Mouse (Mus musculus) brain, embryonic 14.5 days (tissue): ENCODE measurements around the gene Pole. TPM values are rescaled to one million over a fixed set of nuclear protein-coding genes. Genes with fewer than 3 reads are reported as not detected.

ENCODE experiments used
- DNase-seq: peaks from one replicate; pipeline ENCODE4 v3.0.0-alpha.2; 2011; ENCODE audit warnings: low read depth
- CTCF ChIP-seq: fragments of 200-500 bp; IDR thresholded peaks from 2 replicates; pipeline ENCODE4 v1.5.1; 2012; ENCODE audit warnings: inconsistent platforms, mild to moderate bottlenecking, moderate library complexity, borderline replicate concordance; ENCODE audit not compliant: insufficient read depth, insufficient read length; ENCODE audit errors: extremely low read depth
- POLR2A ChIP-seq: fragments of 200-500 bp; IDR thresholded peaks from 2 replicates; pipeline ENCODE4 v1.6.1; 2012; ENCODE audit warnings: mild to moderate bottlenecking, inconsistent platforms, borderline replicate concordance; ENCODE audit not compliant: poor library complexity, insufficient read depth, insufficient read length, severe bottlenecking; ENCODE audit errors: extremely low read depth
- polyA plus RNA-seq: library from polyadenylated mRNA; depleted of rRNA; stranded (reverse); fragments of >200 nt; gene quantifications from 2 replicates; pipeline ENCODE4 v1.2.3, GENCODE M21; 2012

The Pole gene
- polyA plus RNA-seq, 1 experiment, result 15.8 TPM

DNA sequence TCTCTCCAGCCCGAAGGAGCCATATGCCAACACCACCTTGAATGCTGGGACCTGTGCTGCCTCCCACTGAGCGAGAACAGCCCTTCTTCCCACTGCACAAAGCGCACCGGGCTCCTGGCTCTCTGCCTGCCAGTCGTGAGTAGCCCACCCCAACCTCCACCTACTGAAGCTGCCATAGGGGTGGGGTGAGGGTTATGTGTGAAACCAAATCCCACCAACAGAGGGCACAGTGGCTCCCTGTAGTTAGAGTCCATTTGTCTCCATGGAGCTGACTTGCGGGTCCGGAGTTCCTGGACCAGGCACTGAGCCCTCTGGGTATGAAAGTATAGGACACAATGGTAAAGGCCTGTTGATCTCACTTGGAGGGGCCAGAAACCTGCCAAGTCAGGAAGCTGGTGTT lies 68.6 kb downstream of the Pole start:
- peak; percentile 59; the same call in 1 of the 2 replicates for TF ChIP-seq CTCF
- no peak for TF ChIP-seq POLR2A
- DNase-seq, result peak; percentile 48

DNA sequence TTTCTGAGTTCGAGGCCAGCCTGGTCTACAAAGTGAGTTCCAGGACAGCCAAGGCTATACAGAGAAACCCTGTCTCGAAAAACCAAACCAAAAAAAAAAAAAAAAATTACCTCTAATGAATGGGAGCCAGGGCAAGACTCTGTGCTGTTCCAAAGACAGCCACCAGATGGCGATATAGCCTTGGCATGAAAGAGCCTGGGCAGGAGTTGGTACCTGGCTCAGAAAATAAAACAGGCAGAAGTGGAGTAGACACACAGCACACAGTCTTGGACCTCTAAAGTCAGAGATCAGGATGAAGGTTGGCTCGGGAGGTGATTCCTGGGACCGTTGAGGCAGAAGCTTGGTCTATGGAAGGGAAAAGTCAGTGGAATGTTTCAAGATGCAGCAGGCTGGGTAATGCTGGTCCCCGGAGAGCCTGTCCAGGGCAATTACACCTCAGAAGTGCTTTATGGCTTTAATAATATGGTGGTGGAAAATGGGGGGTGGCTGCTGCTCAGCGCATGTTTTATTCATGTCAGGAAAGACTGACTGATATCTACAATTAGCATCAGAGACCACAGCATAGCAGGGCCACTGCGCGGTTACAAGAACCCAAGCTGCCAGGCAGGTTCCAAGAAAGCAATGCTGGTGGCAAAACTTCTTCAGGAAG lies 71.5 kb downstream of the Pole start:
- TF ChIP-seq POLR2A (no peak), CTCF (peak; percentile 87)
- peak; percentile 88 for DNase-seq

GRCm38 (mm10) chr5:110361465-110361864 lies 75.4 kb downstream of the Pole start:
- no peak for DNase-seq
- TF ChIP-seq POLR2A, result no peak
- no peak for TF ChIP-seq CTCF

DNA sequence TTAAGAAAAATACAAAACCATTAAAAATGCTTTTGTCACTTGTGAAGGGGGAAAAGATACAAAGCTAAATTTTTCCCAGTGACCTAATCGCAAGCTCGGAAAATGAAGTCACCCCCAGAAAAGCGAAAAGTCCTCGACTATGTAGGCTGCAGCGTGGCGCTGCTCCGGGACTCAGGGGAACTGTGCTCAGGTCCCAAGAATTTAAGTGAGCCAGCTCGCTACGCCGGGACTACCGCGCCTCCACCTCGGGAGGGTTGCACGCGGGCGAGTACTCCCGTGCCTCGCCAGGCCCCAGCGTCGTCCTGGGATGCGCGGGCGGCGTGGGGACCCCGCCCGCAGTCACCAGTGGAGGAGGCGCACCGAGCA lies 76.7 kb downstream of the Pole start:
- DNase-seq, result no peak
- TF ChIP-seq CTCF (no peak), POLR2A (no peak)

DNA sequence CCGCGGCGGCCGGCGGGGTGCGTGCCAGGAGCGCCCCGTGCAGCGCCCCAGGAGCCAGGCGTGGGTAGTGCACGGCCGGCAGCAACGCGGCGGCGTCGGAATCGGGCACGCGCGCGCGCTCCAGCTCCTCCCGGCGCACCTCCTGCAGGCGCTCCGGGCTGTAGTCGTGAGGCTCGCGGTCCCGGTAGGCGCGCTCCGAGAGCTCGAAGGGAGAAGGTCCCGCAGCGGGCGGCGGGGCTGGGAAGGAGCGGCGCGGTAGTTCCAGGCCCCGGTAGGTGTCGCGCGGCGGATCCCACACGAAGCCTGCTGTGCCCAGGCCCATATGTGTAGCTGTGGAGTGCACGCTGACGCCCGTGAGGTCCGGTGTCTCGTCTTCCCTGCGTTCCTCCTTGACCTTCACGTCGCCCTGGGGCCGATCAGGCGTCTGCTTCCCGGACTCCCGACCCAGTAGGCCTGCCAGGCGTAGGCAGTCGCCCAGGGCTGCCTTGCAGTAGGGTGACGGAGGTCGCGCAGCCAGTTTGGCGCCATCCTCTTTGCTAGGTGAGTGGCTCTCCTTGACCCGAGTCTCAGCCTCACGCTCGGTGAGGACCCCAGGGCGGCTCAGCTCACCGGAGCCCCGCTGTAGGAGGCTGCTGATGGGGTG lies 77.2 kb downstream of the Pole start:
- peak; percentile 86 for DNase-seq
- TF ChIP-seq CTCF (peak; percentile 46), POLR2A (no peak)

GRCm38 (mm10) chr5:110363822-110364545 lies 77.9 kb downstream of the Pole start:
- DNase-seq, result peak; percentile 29
- TF ChIP-seq POLR2A, result no peak
- peak; percentile 25; the same call in 1 of the 2 replicates for TF ChIP-seq CTCF

DNA sequence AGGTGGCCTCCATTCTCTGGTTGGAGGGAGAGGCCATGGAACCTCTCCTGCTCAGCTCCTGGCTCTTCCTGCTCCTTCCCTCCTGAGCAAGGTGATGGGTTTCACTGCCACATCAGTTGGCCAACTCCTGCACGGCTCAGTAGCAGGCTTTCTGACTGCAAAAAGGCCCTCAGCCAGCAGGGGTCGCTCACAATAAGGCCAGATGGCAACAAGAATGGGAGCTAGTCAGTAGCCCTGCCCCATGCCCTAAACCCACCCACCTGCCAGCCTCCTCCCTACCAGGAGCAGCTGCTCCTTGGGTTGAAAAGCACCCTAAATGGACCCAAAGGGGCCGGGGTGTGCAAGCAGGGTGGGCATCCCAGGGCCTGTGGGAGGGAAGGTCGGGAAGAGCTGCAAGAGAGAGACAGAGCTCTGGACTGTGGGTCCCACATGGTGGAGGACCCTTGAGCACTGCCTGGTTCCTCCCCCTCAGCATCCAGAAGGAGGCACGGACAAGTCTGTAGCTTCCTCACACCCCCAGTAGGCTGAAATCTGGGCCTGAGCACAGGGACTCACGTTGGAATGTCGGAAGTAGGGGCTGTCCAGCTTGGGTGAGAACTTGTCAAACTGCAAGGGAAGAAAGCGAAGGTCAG lies 90.8 kb downstream of the Pole start:
- TF ChIP-seq POLR2A (no peak), CTCF (peak; percentile 91)
- DNase-seq, result peak; percentile 85

- DNase-seq, result peak; percentile 50
- TF ChIP-seq POLR2A, result no peak
- TF ChIP-seq CTCF, result no peak
Measured at GRCm38 (mm10) chr5:110378181-110378583, 92.1 kb downstream of the Pole start.

- TF ChIP-seq CTCF, result no peak
- no peak for TF ChIP-seq POLR2A
- no peak for DNase-seq
Measured at GRCm38 (mm10) chr5:110379086-110379485, 93.0 kb downstream of the Pole start.

DNA sequence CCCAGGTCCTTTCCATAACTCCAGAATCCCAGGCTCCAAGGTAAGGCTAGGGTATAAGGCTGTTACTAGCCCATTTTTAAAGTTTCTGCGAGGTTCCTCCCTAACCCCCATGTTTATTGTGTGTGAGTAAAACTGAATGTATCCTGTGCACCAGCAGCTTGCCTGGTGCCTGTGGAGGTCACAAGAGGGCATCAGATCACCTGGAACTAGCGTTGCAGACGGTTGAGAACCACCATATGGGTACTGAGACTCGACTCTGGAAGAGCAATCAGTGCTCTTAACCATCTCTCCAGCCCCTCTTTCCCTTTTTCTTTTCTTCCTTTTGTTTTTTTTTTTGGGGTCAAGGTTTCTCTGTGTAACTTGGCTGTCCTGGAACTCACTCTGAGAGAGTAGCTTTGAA lies 93.7 kb downstream of the Pole start:
- TF ChIP-seq CTCF, result no peak
- no peak for DNase-seq

DNA sequence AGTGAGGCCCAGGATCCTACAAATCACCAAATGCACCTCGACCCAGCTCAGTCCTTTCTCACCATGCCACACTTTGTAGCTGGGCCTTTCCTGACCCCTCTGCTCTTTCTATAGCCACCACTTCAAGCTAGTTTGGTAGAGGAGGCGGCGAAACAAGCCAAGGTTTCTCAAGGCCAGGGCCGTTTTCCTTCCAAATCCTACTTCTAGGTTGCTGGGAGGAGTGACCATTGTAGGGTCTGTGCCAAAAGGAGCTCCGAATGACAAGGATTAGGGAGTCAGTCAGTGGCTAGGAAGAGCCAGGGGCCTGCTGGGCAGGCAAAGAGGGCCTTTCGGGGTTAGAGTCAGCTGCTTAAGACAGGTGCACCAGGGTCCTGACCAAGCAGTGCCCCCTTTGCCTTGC lies 98.4 kb downstream of the Pole start:
- no peak for TF ChIP-seq CTCF
- no peak for TF ChIP-seq POLR2A
- DNase-seq, result no peak
